Mouse (Mus musculus) stomach, postnatal 0 days (tissue): ENCODE results near the gene Serpine1.

Source experiments
- CTCF ChIP-seq: IDR thresholded peaks from 2 replicates; pipeline ENCODE4 v1.5.1; 2016; ENCODE audit warnings: antibody characterized with exemption, low read depth, mild to moderate bottlenecking, moderate library complexity
- EP300 ChIP-seq: optimal IDR thresholded peaks from 2 replicates; pipeline ENCODE3; 2016; ENCODE audit warnings: antibody characterized with exemption

DNA sequence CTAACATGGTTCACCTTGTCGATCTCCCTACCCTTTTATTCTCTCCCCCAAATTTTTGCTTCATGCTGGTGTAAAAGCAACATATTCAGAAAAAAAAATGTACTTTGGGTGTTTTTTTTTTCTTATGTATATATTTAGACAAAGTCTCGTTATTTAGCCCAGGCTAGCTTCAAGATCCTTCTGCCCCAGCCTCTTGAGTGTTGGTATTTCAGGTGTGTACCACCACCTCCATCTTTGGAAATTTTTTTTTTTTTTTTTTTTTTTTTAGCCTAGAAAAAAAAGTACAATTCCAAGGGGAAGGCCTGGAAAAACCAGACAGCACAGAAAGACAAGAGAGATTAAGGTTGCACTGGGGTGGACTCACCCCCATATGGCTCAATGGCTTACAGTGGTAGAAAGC, 44.9 kb upstream of the Serpine1 start:
- no peak for TF ChIP-seq CTCF
- TF ChIP-seq EP300 = no peak
